Mouse (Mus musculus) lung, adult 2 months (tissue): ENCODE results near the gene Topaz1. TPM values are rescaled to one million over a fixed set of nuclear protein-coding genes. Genes with fewer than 3 reads are reported as not detected.
A peak's percentile ranks its signal among the peaks of the same experiment; 100 is the strongest.

Source experiments
- DNase-seq: peaks from one replicate; pipeline ENCODE4 v3.0.0; 2022
- H3K4me1 ChIP-seq: fragments of 200-500 bp; 2 replicates; pipeline ENCODE4 v1.6.1; 2011; ENCODE audit warnings: low read length; ENCODE audit not compliant: control insufficient read depth, insufficient read depth
- H3K4me3 ChIP-seq: fragments of 200-500 bp; replicated peaks from 2 replicates; pipeline ENCODE3; 2011; ENCODE audit warnings: low read depth, mild to moderate bottlenecking, control low read depth, low read length; ENCODE audit errors: extremely low read depth
- CTCF ChIP-seq: fragments of 200-500 bp; IDR thresholded peaks from 2 replicates; pipeline ENCODE4 v1.5.1; 2011; ENCODE audit warnings: mild to moderate bottlenecking, low read length, control low read depth; ENCODE audit not compliant: insufficient read depth
- POLR2A ChIP-seq: fragments of 200-500 bp; IDR thresholded peaks from 2 replicates; pipeline ENCODE4 v1.6.1; 2011; ENCODE audit warnings: low read depth, mild to moderate bottlenecking, control low read depth, low read length, borderline replicate concordance; ENCODE audit errors: extremely low read depth
- whole genome bisulfite sequencing: fragments of 180-500 bp; shearing (Covaris S2); methylation state at CpG from one replicate; pipeline ENCODE4 v1.1.7; 2018; 5-methylcytosine and 5-hydroxymethylcytosine counted together
- polyA plus RNA-seq: library from polyadenylated mRNA; depleted of rRNA; stranded (reverse); fragments of >200 nt; gene quantifications from 2 replicates; pipeline ENCODE4 v1.2.3, GENCODE M21; 2012

The Topaz1 gene
- polyA plus RNA-seq, 1 experiment = not detected

DNA sequence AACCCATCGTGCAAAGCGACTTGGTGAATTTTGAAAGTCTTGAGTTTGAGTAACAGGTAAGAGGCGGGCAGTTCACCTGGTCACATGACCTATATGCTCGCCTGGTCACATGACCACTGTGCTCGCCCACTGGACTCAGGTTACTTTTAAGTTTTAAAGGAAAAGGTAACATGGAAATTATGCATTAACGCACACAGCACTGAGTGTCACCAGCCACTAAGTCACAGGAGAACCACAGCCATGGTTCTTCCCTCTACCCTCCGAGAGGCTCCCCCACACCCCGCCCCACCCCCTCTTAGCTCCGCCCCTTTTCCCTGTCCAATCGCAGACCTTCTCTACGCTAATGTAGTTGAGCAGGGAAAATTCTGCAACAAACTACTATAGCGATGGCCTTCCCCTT, 13.9 kb upstream of the Topaz1 start:
- 27% methylated on average over 12 of the region's 12 CpGs for WGBS
- TF ChIP-seq CTCF (no peak), POLR2A (no peak)
- Histone ChIP-seq H3K4me1 (0 out of 2 replicates have a peak, but pooled peaks cover 2% of the 10 kb centered on the region), H3K4me3 (peak overlapping the region; percentile 9)
- DNase-seq = no peak

DNA sequence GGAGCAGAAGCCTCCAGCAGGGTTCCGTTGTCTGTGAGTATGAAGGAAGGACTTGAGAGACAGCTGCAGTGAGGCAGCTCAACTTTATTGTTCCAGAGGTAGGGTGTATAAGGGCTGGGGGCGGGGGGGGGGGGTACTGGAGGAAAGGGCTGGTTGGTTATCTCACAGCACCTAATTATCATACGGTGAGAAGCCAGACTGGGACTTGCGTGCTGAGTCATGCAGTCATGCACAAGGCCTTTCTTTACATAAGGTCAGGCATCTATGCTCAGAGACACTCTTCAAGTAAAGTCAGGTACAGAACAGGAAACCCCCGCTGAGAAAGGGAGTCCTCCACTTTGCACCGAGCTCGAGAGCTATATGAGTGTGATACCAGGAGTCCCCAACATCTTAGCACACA, 12.2 kb upstream of the Topaz1 start:
- H3K4me3 ChIP-seq = no peak overlapping the region
- H3K4me1 ChIP-seq = 0 out of 2 replicates have a peak, but pooled peaks cover 2% of the 10 kb centered on the region
- no peak for DNase-seq
- WGBS = 47% methylated on average over 7 of the region's 7 CpGs
- no peak for TF ChIP-seq CTCF
- TF ChIP-seq POLR2A = no peak

DNA sequence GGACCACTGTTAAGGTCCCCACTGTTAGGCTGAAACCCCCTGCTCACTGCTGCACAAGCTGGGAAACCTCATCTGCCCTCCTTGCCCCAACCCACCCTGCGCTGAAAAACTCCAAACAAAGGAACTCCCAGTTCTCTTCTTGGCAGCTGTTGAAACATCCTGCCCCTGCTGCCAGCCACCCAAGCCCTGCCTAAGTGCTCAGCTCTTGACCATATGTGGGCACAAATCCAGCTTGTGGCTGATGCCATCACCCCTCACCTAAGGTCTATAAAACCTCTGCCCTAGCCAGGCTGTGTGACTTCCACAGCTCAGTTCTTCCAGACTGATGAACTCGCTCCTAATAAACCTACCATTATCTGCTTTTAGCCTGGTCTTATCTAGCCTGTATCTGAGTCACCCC, 11.1 kb upstream of the Topaz1 start:
- H3K4me3 ChIP-seq = no peak overlapping the region
- 0 out of 2 replicates have a peak, but pooled peaks cover 2% of the 10 kb centered on the region for H3K4me1 ChIP-seq
- 48% methylated on average over 2 of the region's 2 CpGs for WGBS
- TF ChIP-seq CTCF (no peak), POLR2A (no peak)
- DNase-seq = no peak

DNA sequence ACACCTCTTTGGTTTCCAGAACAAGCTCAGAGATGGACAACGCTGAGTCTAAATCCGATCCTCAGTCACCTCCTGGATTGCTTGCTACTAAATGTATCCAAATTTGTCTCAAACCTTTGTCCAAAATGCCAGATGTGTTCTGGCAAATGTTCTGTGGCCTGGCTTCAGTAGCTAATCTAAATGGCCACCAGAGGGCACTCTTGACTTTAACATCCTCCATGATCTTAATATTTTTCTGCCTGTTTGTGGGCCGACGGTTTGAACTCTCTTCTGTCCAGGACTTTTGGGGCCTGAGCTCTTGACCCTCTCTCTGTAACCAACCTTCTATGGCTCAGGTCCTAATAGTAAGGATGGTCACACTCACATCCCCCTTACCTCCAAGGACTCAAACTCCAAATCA, 10.4 kb upstream of the Topaz1 start:
- Histone ChIP-seq H3K4me1 (0 out of 2 replicates have a peak, but pooled peaks cover 2% of the 10 kb centered on the region), H3K4me3 (no peak overlapping the region)
- WGBS = 17% methylated on average over 4 of the region's 4 CpGs
- DNase-seq = peak; percentile 32
- TF ChIP-seq CTCF (0 out of 2 replicates have a peak, but pooled peaks have one; percentile 18), POLR2A (no peak)

DNA sequence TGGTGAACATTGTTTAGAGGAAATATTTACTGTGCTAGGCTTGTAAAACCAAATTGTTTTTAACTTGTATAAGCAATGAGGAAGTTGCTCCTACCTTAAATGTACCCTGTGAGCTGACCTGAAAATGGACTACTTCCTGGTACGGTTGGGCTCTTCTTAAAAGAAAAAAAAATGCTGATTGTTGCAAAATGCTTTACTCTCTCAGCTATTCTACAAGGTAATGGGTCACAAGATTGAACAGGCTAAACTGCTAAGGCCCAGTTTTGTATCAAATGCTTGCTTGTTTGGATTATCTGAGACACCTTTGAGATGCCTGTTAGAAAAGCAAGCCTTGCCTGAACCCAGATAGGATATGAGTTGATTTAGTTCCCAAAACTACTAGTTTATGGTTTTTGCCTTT, 1.3 kb upstream of the Topaz1 start:
- 37% methylated on average over 1 of the region's 1 CpGs for WGBS
- no peak for DNase-seq
- TF ChIP-seq CTCF (no peak), POLR2A (no peak)
- H3K4me3 ChIP-seq = no peak overlapping the region
- no peaks in the 10 kb centered on the region for H3K4me1 ChIP-seq

DNA sequence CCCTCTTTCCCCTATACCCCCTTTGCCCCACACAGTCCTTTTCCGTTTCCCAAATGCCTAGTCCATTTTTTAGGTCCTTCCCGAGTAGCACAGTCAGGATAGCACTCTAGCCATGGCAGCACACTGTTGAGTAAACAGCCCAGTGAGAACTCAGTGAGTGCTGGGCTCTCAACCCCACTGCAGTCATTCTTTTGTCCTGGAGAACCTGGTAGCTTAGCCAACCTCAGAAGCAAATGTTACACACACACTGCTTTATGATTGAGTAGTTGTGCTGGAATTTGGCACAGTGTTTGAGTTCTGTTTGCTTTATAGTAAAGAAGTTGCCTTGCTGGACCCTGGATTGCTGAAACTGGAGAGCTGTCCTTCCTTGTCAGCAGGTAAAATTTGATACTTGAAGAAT, 10.5 kb downstream of the Topaz1 start:
- H3K4me3 ChIP-seq = no peak overlapping the region
- no peaks in the 10 kb centered on the region for H3K4me1 ChIP-seq
- 42% methylated on average over 2 of the region's 2 CpGs for WGBS
- DNase-seq = no peak
- TF ChIP-seq POLR2A = no peak
- TF ChIP-seq CTCF = no peak

DNA sequence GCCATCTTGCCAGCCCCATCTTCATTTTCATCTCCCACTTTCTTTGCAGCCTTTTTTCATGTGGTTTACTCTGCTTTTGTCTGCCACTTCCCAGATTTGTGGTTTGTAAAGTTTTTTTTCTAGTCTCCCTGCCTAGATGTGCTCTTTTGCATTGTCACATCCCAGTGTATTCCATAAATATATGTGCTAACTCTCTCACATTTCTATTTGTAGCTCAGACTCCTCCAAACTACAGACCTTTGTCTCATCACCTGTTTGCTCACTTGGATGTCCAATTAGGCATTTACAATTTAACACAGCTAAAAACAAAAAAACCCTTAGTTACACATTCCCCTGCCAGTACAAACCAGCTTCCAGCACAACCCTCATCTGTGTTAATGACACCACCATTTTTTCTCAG, 13.0 kb downstream of the Topaz1 start:
- DNase-seq = no peak
- Histone ChIP-seq H3K4me1 (no peaks in the 10 kb centered on the region), H3K4me3 (no peak overlapping the region)
- no peak for TF ChIP-seq POLR2A

DNA sequence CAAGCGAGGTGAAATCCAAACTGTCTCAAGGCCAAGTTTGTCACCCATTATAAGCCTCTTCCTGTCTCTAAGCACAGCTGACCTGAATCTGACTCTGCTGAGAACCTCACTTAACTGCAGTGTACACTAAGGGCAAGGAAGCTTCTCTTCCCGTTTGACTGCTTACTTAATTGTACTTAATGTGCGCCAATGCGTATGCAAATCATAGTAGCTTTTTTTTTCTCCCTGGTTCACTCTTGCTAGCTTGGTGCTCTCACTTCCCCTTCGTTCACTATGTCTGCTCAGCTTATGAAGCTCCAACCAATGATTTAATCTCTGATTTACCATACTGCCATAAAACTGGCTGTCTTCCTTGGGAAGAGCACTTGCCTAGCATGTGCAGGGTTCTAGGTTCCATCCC, 38.1 kb downstream of the Topaz1 start:
- WGBS = 49% methylated on average over 5 of the region's 5 CpGs
- DNase-seq = no peak
- Histone ChIP-seq H3K4me1 (no peaks in the 10 kb centered on the region), H3K4me3 (no peak overlapping the region)
- TF ChIP-seq POLR2A (no peak), CTCF (no peak)

DNA sequence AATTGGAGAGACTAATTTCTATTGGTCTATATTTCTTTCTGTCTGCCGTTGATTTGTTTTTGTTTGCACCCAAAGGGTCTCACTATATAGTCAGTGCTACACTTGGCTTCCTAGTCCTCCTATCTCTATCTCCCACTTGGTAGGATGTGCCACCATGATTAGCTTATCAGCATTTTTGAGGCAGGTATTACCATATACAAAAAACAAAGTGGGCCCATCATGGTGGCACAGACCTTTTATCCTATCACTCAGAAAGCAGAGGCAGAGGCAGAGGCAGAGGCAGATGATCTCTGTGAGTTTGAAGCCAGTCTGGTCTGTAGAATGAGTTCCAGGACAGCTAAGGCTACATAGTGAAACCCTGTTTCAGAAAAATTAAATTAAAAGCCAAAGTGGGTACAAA, 39.4 kb downstream of the Topaz1 start:
- no peak for TF ChIP-seq CTCF
- TF ChIP-seq POLR2A = no peak
- WGBS = 82% methylated on average over 1 of the region's 1 CpGs

DNA sequence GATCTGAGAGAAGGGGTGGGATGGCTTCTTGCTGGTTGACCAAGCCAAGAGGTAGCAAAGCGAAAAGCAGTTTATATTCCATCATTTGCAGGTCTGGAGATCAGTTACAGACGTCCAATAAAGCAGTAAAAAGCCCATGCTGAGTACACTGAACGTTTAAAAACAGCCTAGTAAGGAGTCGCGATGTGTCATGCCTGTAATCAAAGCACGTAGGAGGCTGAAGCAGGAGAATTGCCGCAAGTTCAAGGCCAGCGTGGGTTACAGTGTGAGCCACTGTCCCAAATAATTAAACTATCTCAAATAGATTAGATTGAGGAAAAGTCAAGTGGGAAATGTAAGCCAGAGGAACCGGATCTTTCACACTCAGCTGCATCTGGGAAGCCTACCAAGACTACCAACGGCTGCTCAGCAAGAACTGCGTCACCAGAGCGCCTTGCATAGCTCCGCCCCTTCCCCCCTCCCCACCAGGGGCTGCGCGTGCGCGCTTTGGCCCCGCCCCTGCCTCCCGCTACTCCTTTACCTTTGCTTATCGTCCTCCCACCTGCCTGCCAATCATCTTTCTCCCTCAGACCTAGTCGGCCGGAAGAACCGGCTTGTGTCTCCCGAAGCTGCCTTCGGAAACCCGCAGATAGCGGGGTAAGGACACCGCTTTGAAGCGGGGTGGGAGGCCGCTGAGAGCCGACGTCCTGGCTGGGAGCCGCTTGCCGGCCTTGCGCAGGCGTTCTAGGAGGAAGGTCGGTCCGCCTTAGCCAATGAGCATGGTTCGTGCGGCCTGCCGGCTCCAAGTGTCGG, 58.1 kb downstream of the Topaz1 start, which contains the start of gene Tcaim:
TSS of gene Tcaim (plus strand) at position 487 of the 792 bp plus-strand sequence.
- no peak for TF ChIP-seq CTCF
- peak; percentile 68; the same call in 1 of the 2 replicates for TF ChIP-seq POLR2A
- 6% methylated on average over 42 of the region's 42 CpGs for WGBS
- H3K4me1 ChIP-seq = 0 out of 2 replicates have a peak, but pooled peaks cover 5% of the 10 kb centered on the region
- peak; percentile 91 for DNase-seq
- H3K4me3 ChIP-seq = peak within 1 kb of the TSS; percentile 77

More for the DNA sequence above, 39.4 kb downstream of the Topaz1 start:
- no peak overlapping the region for H3K4me3 ChIP-seq
- no peaks in the 10 kb centered on the region for H3K4me1 ChIP-seq
- DNase-seq = no peak
